Mouse (Mus musculus): ENCODE data around the gene Hist1h4f. TPM values are rescaled to one million over a fixed set of nuclear protein-coding genes. Genes with fewer than 3 reads are reported as not detected.
A peak's percentile ranks its signal among the peaks of the same experiment; 100 is the strongest.
"Not testable (repeated sequence)": the region's sequence is repeated elsewhere in the genome, so short reads cannot be mapped to it uniquely, and the experiment has no call there.

Hist1h4f gene
- total and polyA plus RNA-seq, 3 experiments: 0.88 to 19.6 (median 14.7) TPM

DNA sequence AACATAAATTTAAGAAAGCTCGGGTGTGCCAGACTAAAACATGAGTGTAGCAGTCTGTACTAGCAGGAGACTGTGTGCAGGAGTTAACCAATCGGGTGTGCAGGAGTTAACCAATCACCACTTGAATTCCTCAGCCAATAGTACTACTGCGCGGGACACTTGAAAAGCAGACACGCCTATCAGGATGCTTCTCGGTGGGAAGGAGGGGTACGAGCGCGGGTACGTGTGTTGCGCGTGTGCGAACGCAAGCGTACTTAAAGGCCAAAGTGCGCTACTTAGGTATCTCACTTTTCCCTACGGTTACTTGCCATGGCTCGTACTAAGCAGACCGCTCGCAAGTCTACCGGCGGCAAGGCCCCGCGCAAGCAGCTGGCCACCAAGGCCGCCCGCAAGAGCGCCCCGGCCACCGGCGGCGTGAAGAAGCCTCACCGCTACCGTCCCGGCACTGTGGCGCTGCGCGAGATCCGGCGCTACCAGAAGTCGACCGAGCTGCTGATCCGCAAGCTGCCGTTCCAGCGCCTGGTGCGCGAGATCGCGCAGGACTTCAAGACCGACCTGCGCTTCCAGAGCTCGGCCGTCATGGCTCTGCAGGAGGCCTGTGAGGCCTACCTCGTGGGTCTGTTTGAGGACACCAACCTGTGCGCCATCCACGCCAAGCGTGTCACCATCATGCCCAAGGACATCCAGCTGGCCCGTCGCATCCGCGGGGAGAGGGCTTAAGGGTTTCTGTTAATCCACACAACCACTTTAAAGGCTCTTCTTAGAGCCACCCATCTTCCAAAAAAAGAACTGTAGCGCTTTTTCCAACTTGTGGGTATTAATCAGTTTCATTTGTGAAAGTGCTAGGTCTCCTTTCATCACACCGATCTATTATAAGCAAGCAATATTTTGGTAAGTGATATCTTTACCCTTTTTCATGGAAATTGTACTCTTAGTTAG, 16.0 kb downstream of the Hist1h4f start, which contains the start of gene Hist1h3g:
Gene Hist1h3g (plus strand): TSS at position 286 of the 939 bp plus-strand sequence.
- H3K9ac ChIP-seq (ENCODE audit: low read depth, low read length); H3K79me2 ChIP-seq (replicated peaks; ENCODE audit: control insufficient read depth, insufficient read depth, low read length); H3K27me3 ChIP-seq (ENCODE audit: control insufficient read depth, insufficient read depth, low read length); H3K27ac ChIP-seq; intact Hi-C loops (cut with DNase I); H3K4me1 ChIP-seq (ENCODE audit: control insufficient read depth, insufficient read depth, low read length): not testable (repeated sequence)
- 0 out of 2 replicates have a peak, but pooled peaks have one; percentile 48 for TF ChIP-seq EP300 (IDR thresholded peaks at IDR 0.05; ENCODE audit: insufficient read depth, low read depth, low read length)
- peak; percentile 22; the same call in 1 of the 2 replicates for TF ChIP-seq POLR2A (IDR thresholded peaks at IDR 0.05; ENCODE audit: insufficient read depth, low read depth, low read length)
- TF ChIP-seq CTCF (IDR thresholded peaks at IDR 0.05): peak; percentile 35
- Histone ChIP-seq H3K36me3 (ENCODE audit: control insufficient read depth, insufficient read depth, low read length) (peaks cover 14% of the 10 kb centered on the region), H3K4me3 (peak within 1 kb of the TSS; percentile 51)
- WGBS: 2% methylated on average over 48 of the region's 62 CpGs
- peak; percentile 85 to 86 for DNase-seq

DNA sequence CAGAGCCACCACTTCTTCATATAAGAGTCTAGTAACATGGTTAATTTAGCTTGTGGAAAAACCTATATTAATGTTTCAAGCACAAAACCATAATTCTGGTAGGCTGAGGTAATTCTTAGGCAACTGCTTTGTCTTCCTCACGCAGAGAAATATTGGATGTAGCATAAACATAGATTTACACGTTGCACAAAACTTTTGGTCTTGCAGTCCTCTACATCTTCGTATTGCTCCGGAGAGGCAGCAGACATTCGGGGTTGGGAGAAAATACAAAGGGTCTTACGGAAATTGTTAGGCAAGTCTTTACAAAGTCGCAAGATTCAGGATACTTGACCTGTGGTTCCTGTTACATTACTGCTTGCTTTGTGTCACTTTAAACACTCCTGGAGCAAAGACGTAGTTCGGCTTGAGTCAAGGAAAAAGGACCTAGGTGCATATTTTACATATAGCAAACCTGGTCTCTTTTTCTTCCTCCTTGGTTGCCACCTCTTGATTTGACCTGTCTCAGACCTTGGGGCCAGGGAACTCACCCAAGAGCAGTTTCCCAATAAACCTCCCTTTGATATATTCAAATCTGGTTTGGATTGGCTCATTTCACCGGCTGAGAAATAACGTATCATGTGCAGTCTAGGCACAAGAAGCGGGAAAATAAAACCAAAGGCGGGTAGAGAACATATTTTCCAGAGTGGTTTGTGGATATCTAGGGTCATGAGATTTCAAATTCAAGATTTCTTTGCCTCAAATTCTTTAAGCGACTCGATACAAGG, 16.9 kb downstream of the Hist1h4f start:
- peak overlapping the region; percentile 51 for H3K4me3 ChIP-seq
- peaks cover 4% of the 10 kb centered on the region for H3K4me1 ChIP-seq (ENCODE audit: control insufficient read depth, insufficient read depth, low read length)
- peaks cover 14% of the 10 kb centered on the region for H3K36me3 ChIP-seq (ENCODE audit: control insufficient read depth, insufficient read depth, low read length)
- no peak for DNase-seq
- WGBS: 6% methylated on average over 15 of the region's 15 CpGs
- no peak overlapping the region; the same call in 1 of the 2 replicates for H3K27ac ChIP-seq
- no peak overlapping the region for H3K9ac ChIP-seq (ENCODE audit: low read depth, low read length)
- TF ChIP-seq EP300 (IDR thresholded peaks at IDR 0.05; ENCODE audit: insufficient read depth, low read depth, low read length) (no peak), POLR2A (IDR thresholded peaks at IDR 0.05; ENCODE audit: insufficient read depth, low read depth, low read length) (no peak; the same call in 1 of the 2 replicates), CTCF (IDR thresholded peaks at IDR 0.05) (no peak)
- no peaks in the 10 kb centered on the region for H3K79me2 ChIP-seq (replicated peaks; ENCODE audit: control insufficient read depth, insufficient read depth, low read length)
- intact Hi-C loops (cut with DNase I): loop anchor here (5.0 kb wide), 2 partner anchors 88 to 208 kb away; partner anchors contain the start of genes Hist1h1e and Hist1h2be
- no peaks in the 10 kb centered on the region for H3K27me3 ChIP-seq (ENCODE audit: control insufficient read depth, insufficient read depth, low read length)

DNA sequence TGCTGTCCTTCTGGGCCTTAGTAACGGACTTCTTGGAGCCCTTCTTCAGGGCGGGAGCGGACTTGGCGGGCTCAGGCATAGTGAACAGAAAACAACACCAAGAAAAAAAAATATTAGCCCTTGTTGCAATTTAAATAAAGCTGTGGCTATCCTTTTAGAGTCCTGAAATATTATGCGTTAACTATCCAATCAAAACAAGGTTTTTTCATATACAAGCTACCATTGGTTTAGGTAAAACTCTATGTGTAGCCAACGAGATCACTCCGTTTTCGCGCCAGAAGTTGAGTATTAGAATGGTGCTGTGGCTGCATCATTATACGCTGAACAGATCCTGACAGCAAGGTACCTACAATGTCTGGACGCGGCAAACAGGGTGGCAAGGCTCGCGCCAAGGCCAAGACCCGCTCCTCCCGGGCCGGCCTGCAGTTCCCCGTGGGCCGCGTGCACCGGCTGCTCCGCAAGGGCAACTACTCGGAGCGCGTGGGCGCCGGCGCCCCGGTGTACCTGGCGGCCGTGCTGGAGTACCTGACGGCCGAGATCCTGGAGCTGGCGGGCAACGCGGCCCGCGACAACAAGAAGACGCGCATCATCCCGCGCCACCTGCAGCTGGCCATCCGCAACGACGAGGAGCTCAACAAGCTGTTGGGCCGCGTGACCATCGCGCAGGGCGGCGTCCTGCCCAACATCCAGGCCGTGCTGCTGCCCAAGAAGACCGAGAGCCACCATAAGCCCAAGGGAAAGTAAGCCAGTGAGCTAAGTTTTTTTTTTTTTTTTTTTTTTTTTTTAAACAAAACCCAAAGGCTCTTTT, 17.7 kb downstream of the Hist1h4f start, which contains the start of gene Hist1h2af:
Gene Hist1h2af (plus strand): TSS at position 347 of the 808 bp plus-strand sequence.
- not testable (repeated sequence) for H3K79me2 ChIP-seq (replicated peaks; ENCODE audit: control insufficient read depth, insufficient read depth, low read length); H3K27me3 ChIP-seq (ENCODE audit: control insufficient read depth, insufficient read depth, low read length); H3K4me1 ChIP-seq (ENCODE audit: control insufficient read depth, insufficient read depth, low read length); H3K27ac ChIP-seq
- H3K4me3 ChIP-seq: peak within 1 kb of the TSS; percentile 51
- WGBS: 1% methylated on average over 31 of the region's 53 CpGs
- DNase-seq: peak in 1 of 2 experiments; percentile 47
- intact Hi-C loops (cut with DNase I): loop anchor here (5.0 kb wide), 2 partner anchors 89 to 209 kb away; partner anchors contain the start of genes Hist1h1e and Hist1h2be
- peak within 1 kb of the TSS; percentile 60 for H3K9ac ChIP-seq (ENCODE audit: low read depth, low read length)
- peak; percentile 34 for TF ChIP-seq CTCF (IDR thresholded peaks at IDR 0.05)
- peaks cover 14% of the 10 kb centered on the region for H3K36me3 ChIP-seq (ENCODE audit: control insufficient read depth, insufficient read depth, low read length)

DNA sequence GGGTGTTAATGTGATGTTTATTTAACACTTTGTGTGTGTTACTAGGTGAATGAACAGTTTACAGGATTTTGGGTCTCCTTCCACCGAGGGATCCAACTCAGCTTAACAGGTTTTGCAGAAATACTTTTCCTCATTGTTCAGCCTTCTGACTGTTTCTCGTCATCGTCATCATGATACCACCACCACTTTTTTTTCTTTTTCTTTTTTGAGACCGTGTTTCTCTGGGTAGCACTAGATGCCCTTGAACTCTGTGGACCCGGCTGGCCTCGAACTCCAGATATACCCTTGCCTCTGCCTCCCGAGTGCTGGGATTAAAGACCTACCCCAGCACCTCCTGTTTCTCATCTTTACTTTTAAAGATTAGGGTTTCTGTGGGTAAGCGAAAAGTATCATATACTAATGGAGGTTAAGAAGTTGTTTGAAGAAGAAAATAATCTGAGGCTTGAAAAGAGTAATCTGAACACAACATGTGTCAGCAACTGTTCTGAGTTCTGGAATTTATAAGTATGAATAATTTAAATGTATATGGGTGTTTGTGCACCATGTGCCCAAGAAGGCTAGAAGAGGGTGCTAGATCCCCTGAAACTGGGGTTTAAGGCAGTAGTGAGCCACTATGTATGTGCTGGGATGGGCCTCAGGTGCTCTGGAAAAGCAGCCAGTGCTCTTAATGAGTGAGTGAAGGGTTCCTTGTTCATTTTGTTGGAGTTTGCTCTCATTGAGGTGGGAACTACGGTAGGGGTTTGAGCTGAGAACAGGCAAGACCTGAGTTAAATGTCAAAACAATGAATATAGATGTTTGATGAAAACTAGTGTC, 19.0 kb downstream of the Hist1h4f start:
- H3K27me3 ChIP-seq (ENCODE audit: control insufficient read depth, insufficient read depth, low read length): no peaks in the 10 kb centered on the region
- intact Hi-C loops (cut with DNase I): loop anchor here (5.0 kb wide), 2 partner anchors 90 to 210 kb away; partner anchors contain the start of genes Hist1h1e and Hist1h2be
- peak overlapping the region; percentile 86 for H3K4me3 ChIP-seq
- peaks cover 4% of the 10 kb centered on the region for H3K4me1 ChIP-seq (ENCODE audit: control insufficient read depth, insufficient read depth, low read length)
- H3K36me3 ChIP-seq (ENCODE audit: control insufficient read depth, insufficient read depth, low read length): peaks cover 14% of the 10 kb centered on the region
- peak overlapping the region; percentile 97; the same call in 1 of the 2 replicates for H3K27ac ChIP-seq
- H3K9ac ChIP-seq (ENCODE audit: low read depth, low read length): no peak overlapping the region
- WGBS: 22% methylated on average over 9 of the region's 9 CpGs
- H3K79me2 ChIP-seq (replicated peaks; ENCODE audit: control insufficient read depth, insufficient read depth, low read length): no peaks in the 10 kb centered on the region
- DNase-seq: no peak
- TF ChIP-seq POLR2A (IDR thresholded peaks at IDR 0.05; ENCODE audit: insufficient read depth, low read depth, low read length) (no peak), CTCF (IDR thresholded peaks at IDR 0.05) (no peak), EP300 (IDR thresholded peaks at IDR 0.05; ENCODE audit: insufficient read depth, low read depth, low read length) (no peak)

All from heart, adult 2 months (tissue).